Mouse (Mus musculus) gastrocnemius, adult 2 months (tissue): ENCODE results near the gene Prkar1a. TPM values are rescaled to one million over a fixed set of nuclear protein-coding genes. Genes with fewer than 3 reads are reported as not detected.

Source experiments
- DNase-seq: peaks from one replicate; pipeline ENCODE4 v3.0.0; 2022
- H3K27ac ChIP-seq: fragments of 200-600 bp; 2 replicates; pipeline ENCODE4 v1.8.1; 2022; ENCODE audit warnings: mild to moderate bottlenecking
- H3K4me3 ChIP-seq: fragments of 200-600 bp; 2 replicates; pipeline ENCODE4 v1.8.1; 2022; ENCODE audit warnings: mild to moderate bottlenecking, moderate library complexity
- CTCF ChIP-seq: fragments of 200-600 bp; IDR thresholded peaks from 2 replicates; pipeline ENCODE4 v1.8.1; 2022; ENCODE audit warnings: antibody characterized with exemption, mild to moderate bottlenecking, moderate library complexity
- intact Hi-C: fragments of 180-260 bp; cut with DNase I; formaldehyde crosslinking; loops from one replicate; pipeline ENCODE4 v1.15.1; 2025
- total RNA-seq, 2 experiments: library from RNA; stranded (reverse); gene quantifications; 2 replicates each; pipeline ENCODE4 v1.2.3; 2021

Gene Prkar1a
- total RNA-seq, 2 experiments from 2014 or later = 98.9 to 117 TPM

GRCm38 (mm10) chr11:109670026-109670916, 21.1 kb downstream of the Prkar1a start:
- H3K27ac ChIP-seq = peak overlapping the region; percentile 77
- TF ChIP-seq CTCF = peak; percentile 61
- intact Hi-C loops = loop anchor here (1.0 to 5.0 kb wide), 2 partner anchors 52 to 190 kb away; partner anchors contain the start of gene Fam20a
- DNase-seq = peak; percentile 42
- H3K4me3 ChIP-seq = no peak overlapping the region

DNA sequence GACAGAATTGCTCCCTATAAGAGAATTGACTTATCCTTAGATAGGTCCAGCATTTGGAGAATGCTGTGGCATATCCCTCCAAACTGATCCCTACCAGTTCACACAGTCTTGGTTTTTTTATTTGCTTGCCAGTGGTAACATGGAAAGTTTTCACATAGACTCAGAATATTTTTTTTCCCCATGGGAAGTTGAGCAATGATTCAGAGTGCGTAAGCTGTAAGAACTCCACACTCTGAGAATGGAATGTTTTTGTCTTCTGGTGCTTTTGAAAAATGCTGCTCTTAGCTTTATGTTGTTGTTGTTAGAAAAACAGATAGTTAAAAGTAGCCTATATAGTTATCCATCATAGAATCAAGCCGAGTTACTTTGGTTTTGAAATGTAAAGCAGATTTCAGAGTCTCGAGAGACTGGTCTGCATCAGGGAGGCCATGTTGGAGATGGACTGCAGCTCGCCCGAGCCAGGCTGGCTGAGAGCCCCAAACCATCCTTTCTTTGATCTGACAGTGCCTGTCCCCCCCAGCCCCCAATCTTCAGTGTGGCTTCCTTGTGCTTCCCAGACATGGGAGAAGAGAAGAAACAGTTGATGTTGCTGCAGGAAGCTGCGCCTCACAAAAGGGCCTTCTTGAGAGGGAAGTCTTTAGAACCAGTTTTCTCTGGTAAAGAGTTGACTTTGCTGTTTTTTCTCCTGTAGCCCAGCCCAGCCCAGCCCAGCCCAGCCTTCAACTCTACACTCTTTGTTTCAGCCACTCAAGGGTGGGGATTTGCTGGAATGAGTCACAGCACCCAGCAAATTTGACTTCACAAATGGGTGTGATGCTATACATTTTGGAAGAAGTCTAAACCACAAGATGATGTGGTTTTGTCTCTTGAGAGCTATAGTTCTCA, 22.2 kb downstream of the Prkar1a start:
- H3K27ac ChIP-seq = peak overlapping the region; percentile 77
- no peak for DNase-seq
- no peak overlapping the region for H3K4me3 ChIP-seq
- TF ChIP-seq CTCF = no peak
- intact Hi-C loops = loop anchor here (5.0 kb wide), 1 partner anchor 51 kb away; the partner anchor contains the start of gene Fam20a

- Histone ChIP-seq H3K27ac (peak overlapping the region; percentile 77), H3K4me3 (no peak overlapping the region)
- no peak for DNase-seq
- TF ChIP-seq CTCF = no peak
- intact Hi-C loops = loop anchor here (5.0 kb wide), 1 partner anchor 50 kb away; the partner anchor contains the start of gene Fam20a
Observed at GRCm38 (mm10) chr11:109672021-109672324, 22.8 kb downstream of the Prkar1a start.

DNA sequence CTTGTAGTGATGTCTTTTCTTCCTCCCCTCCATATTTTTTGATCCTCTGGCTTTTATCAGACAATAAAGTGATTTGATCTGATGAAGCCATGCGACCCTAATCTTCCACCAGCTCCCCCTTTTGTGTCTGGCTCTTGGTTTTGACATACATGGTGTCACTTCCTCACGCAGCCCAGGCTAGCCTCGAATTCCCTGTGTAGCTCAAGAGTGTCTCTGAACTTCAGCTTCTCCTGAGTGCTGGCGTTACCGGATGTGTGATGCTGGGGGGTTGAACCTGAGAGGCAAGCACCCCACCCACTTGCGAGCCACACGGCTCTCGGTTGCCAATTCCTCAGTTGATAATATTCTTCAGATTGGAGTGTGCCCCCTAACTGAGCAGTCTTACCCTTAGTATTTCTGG, 23.2 kb downstream of the Prkar1a start:
- TF ChIP-seq CTCF = no peak
- H3K27ac ChIP-seq = peak overlapping the region; percentile 77
- no peak for DNase-seq
- H3K4me3 ChIP-seq = no peak overlapping the region
- intact Hi-C loops = loop anchor here (5.0 kb wide), 1 partner anchor 50 kb away; the partner anchor contains the start of gene Fam20a

- intact Hi-C loops = loop anchor here (5.0 kb wide), 1 partner anchor 49 kb away; the partner anchor contains the start of gene Fam20a
- H3K27ac ChIP-seq = peak overlapping the region; percentile 77
- DNase-seq = peak; percentile 45
- no peak for TF ChIP-seq CTCF
- no peak overlapping the region for H3K4me3 ChIP-seq
Observed at GRCm38 (mm10) chr11:109672881-109673739, 23.9 kb downstream of the Prkar1a start.

- TF ChIP-seq CTCF = no peak
- Histone ChIP-seq H3K4me3 (no peak overlapping the region), H3K27ac (no peak overlapping the region; the same call in 1 of the 2 replicates)
- intact Hi-C loops = loop anchor here (5.0 kb wide), 1 partner anchor 49 kb away; the partner anchor contains the start of gene Fam20a
- no peak for DNase-seq
Observed at GRCm38 (mm10) chr11:109673741-109674140, 24.5 kb downstream of the Prkar1a start.

DNA sequence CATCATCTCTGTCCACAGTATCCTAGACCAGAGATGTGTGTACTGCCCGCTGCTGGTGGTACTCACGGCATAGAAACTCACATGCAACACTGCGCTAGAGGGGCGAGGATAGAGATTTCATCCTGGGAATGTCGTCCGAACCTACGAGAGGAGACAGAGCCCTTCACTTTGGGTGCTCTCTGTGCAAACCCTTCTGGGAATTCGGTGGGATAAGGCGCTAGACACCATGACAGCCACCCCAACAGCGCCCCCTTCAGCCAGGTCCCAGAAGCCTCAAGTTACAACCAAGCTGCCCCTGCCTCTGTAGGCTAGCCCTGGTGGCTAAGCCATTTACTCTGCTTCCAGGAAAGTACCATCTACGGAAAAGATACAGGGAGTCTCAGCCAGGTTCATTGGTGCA, 25.3 kb downstream of the Prkar1a start:
- no peak for DNase-seq
- Histone ChIP-seq H3K27ac (no peak overlapping the region), H3K4me3 (no peak overlapping the region)
- intact Hi-C loops = loop anchor here (5.0 kb wide), 1 partner anchor 48 kb away; the partner anchor contains the start of gene Fam20a
- no peak; the same call in 1 of the 2 replicates for TF ChIP-seq CTCF

DNA sequence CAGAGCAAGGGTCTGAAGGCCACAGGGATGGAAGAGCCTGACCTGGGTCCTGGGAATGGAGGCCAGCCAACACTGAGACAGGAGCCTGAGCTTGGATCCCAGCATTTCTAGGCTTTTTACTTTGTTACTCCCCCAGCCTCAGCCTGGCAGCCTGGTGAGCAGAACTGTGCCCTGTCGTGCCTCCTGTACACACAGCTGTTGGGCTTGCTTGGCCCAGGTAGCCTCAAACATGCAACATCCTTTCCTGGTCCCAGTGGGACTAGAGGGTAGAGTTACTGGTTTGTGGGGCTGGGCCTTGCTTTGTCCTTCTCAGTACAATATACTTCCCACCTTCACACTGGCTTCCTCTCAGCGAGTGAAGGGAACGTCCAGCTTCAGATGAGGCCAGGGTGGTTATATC, 26.0 kb downstream of the Prkar1a start:
- intact Hi-C loops = no loop called here

GRCm38 (mm10) chr11:109675771-109676170, 26.6 kb downstream of the Prkar1a start:
- intact Hi-C loops = no loop called here
- Histone ChIP-seq H3K4me3 (no peak overlapping the region), H3K27ac (no peak overlapping the region)
- DNase-seq = no peak
- no peak for TF ChIP-seq CTCF

More for the DNA sequence above, 26.0 kb downstream of the Prkar1a start:
- DNase-seq = no peak
- Histone ChIP-seq H3K27ac (no peak overlapping the region), H3K4me3 (no peak overlapping the region)
- TF ChIP-seq CTCF = no peak

GRCm38 (mm10) chr11:109676621-109677373, 27.6 kb downstream of the Prkar1a start:
- H3K4me3 ChIP-seq = no peak overlapping the region
- H3K27ac ChIP-seq = no peak overlapping the region
- intact Hi-C loops = no loop called here
- TF ChIP-seq CTCF = no peak
- DNase-seq = no peak

GRCm38 (mm10) chr11:109678291-109678690, 29.1 kb downstream of the Prkar1a start:
- TF ChIP-seq CTCF = no peak
- no peak for DNase-seq
- intact Hi-C loops = no loop called here
- Histone ChIP-seq H3K27ac (no peak overlapping the region), H3K4me3 (no peak overlapping the region)
